Mouse (Mus musculus) kidney, postnatal 0 days (tissue): Measurements from ENCODE around the gene Vax1. TPM values are rescaled to one million over a fixed set of nuclear protein-coding genes. Genes with fewer than 3 reads are reported as not detected.

Experiments used
- ATAC-seq: fragments of 200-750 bp; cut with Nextera tagmentation; replicated peaks from 2 replicates; pipeline ENCODE4 v1.8.0; 2017; ENCODE audit warnings: low read depth, moderate number of reproducible peaks, moderate TSS enrichment, moderate library complexity; ENCODE audit not compliant: low FRiP score
- DNase-seq: peaks from one replicate; pipeline ENCODE4 v3.0.0-alpha.2; 2016; ENCODE audit warnings: low spot score
- H3K27ac ChIP-seq: fragments of 300-500 bp; sonication (generic); 2 replicates; pipeline ENCODE4 v1.5.1; 2014; ENCODE audit warnings: mild to moderate bottlenecking
- H3K27me3 ChIP-seq: fragments of 300-500 bp; sonication (generic); 2 replicates; pipeline ENCODE4 v1.6.1; 2014; ENCODE audit warnings: low read length, mixed read lengths; ENCODE audit not compliant: insufficient read depth
- H3K36me3 ChIP-seq: fragments of 300-500 bp; sonication (generic); 2 replicates; pipeline ENCODE4 v1.6.1; 2014; ENCODE audit warnings: low read length, mixed read lengths; ENCODE audit not compliant: insufficient read depth
- H3K4me1 ChIP-seq: fragments of 300-500 bp; sonication (generic); replicated peaks from 2 replicates; pipeline ENCODE4 v1.6.1; 2014; ENCODE audit warnings: antibody characterized with exemption, low read length, mixed read lengths; ENCODE audit not compliant: insufficient read depth
- H3K4me2 ChIP-seq: fragments of 300-500 bp; sonication (generic); 2 replicates; pipeline ENCODE4 v1.6.1; 2014; ENCODE audit warnings: mild to moderate bottlenecking, low read length, moderate library complexity, mixed read lengths
- H3K4me3 ChIP-seq: fragments of 300-500 bp; sonication (generic); replicated peaks from 2 replicates; pipeline ENCODE4 v1.5.1; 2014; ENCODE audit warnings: low read depth, low read length
- H3K9ac ChIP-seq: fragments of 300-500 bp; sonication (generic); 2 replicates; pipeline ENCODE4 v1.6.1; 2014; ENCODE audit warnings: low read depth, low read length
- H3K9me3 ChIP-seq: fragments of 300-500 bp; sonication (generic); replicated peaks from 2 replicates; pipeline ENCODE4 v1.6.1; 2016; ENCODE audit warnings: low read length, inconsistent platforms, mixed read lengths
- CTCF ChIP-seq: IDR thresholded peaks from 2 replicates; pipeline ENCODE4 v1.5.1; 2016; ENCODE audit warnings: antibody characterized with exemption, low read depth, mild to moderate bottlenecking, moderate library complexity
- whole genome bisulfite sequencing: fragments of 180-500 bp; shearing (Covaris S2); extraction: QIAGEN DNeasy Blood & Tissue Kit; methylation state at CpG from one replicate; pipeline ENCODE4 v1.1.7; 2014; 5-methylcytosine and 5-hydroxymethylcytosine counted together
- polyA plus RNA-seq: library from polyadenylated mRNA; unstranded; fragments of >200 nt; fragmentation: Nextera tagmentation; extraction: Ambion mirVana; gene quantifications from 2 replicates; pipeline ENCODE4 v1.2.1, GENCODE M21; 2015

Vax1 gene
- polyA plus RNA-seq, 1 experiment from 2014 or later, result not detected

DNA sequence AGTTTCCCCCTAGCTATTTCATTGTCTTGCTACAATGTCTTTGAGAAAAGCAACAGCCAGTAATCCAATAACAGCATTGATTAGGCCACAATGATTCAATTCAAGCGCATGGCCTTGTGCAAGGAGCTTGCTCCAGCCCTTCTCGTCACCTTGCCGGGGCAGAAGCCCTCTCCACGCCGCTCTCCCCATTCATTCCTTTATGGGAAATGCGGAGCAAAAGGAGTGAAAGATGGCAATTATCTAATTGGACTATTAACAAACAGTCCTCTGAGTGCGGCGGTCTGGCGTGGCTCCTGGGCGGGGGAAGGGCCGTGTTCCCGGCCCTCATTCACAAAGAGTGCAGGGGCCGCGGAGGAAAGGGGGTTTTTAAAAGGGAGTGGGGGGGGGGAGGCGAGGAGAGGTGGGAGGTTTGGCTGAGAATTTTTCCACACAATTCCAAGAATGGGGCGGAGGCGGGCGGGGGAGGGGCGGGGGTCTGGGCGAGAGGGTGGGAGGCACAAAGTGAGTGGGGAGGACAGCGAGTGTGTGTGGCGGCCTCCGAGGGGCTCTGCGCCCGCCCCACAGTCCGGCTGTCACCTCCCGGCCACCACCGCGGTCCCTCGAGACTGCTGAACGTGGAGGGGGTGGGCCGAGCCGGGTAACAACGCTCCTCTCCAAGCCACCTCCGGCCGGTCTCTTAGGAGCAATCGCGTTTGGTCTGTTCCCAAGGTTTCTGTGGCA, 1.5 kb upstream of the Vax1 start:
- DNase-seq, result no peak
- no peak overlapping the region for H3K4me3 ChIP-seq
- no peak for TF ChIP-seq CTCF
- under 1% methylated on average over 36 of the region's 38 CpGs for WGBS
- H3K27ac ChIP-seq, result no peak overlapping the region
- no peak overlapping the region for H3K4me2 ChIP-seq
- H3K9ac ChIP-seq, result no peak overlapping the region
- peaks cover 15% of the 10 kb centered on the region for H3K4me1 ChIP-seq
- H3K36me3 ChIP-seq, result no peaks in the 10 kb centered on the region
- no peak; the same call in 1 of the 2 replicates for ATAC-seq
- H3K27me3 ChIP-seq, result peaks cover 90% of the 10 kb centered on the region
- H3K9me3 ChIP-seq, result no peaks in the 10 kb centered on the region

GRCm38 (mm10) chr19:59170766-59171095, 875 bp upstream of the Vax1 start:
- Histone ChIP-seq H3K9ac (no peak overlapping the region), H3K4me1 (peaks cover 15% of the 10 kb centered on the region), H3K36me3 (no peaks in the 10 kb centered on the region), H3K27me3 (peaks cover 91% of the 10 kb centered on the region), H3K9me3 (no peaks in the 10 kb centered on the region), H3K4me3 (no peak overlapping the region), H3K27ac (no peak overlapping the region), H3K4me2 (no peak overlapping the region)
- no peak for ATAC-seq
- WGBS, result 1% methylated on average over 6 of the region's 6 CpGs
- TF ChIP-seq CTCF, result no peak
- no peak for DNase-seq

GRCm38 (mm10) chr19:59169143-59169935, 517 bp downstream of the Vax1 start:
- H3K4me3 ChIP-seq, result peak overlapping the region; percentile 31
- ATAC-seq, result no peak
- H3K4me2 ChIP-seq, result peak overlapping the region; percentile 49
- no peak overlapping the region for H3K27ac ChIP-seq
- H3K9me3 ChIP-seq, result no peaks in the 10 kb centered on the region
- H3K36me3 ChIP-seq, result no peaks in the 10 kb centered on the region
- no peak for TF ChIP-seq CTCF
- DNase-seq, result no peak
- H3K9ac ChIP-seq, result no peak overlapping the region
- H3K27me3 ChIP-seq, result peaks cover 96% of the 10 kb centered on the region
- 1% methylated on average over 65 of the region's 65 CpGs for WGBS
- peaks cover 15% of the 10 kb centered on the region for H3K4me1 ChIP-seq

DNA sequence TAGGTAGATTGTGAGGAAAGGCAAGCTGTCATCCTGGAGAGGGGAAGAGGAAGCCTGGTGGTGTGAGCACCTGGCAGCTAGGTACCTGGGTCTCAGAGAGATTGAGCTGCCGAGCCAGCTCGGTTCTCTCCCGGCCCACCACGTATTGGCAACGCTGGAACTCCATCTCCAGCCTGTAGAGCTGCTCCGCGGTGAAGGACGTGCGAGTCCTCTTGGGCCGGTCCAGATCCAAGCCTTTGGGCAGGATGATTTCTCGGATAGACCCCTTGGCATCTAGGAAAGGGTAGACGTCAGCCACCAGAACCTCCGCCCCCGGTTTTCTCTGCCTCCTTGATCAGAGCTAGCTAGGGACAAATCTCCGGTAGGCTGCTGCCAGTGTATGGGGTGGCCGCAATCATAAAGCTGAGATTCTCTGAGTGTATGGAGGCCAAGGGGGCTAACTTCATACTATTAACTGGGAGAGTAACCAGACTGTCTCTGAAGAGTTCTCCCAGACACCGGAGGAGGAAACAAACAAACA, 1.4 kb downstream of the Vax1 start:
- Histone ChIP-seq H3K36me3 (no peaks in the 10 kb centered on the region), H3K9ac (no peak overlapping the region), H3K9me3 (no peaks in the 10 kb centered on the region), H3K4me2 (no peak overlapping the region), H3K27ac (no peak overlapping the region), H3K4me1 (peaks cover 15% of the 10 kb centered on the region), H3K27me3 (peaks cover 95% of the 10 kb centered on the region), H3K4me3 (no peak overlapping the region)
- WGBS, result 1% methylated on average over 17 of the region's 17 CpGs
- no peak for TF ChIP-seq CTCF
- DNase-seq (no peak), ATAC-seq (no peak)

GRCm38 (mm10) chr19:59167871-59168270, 2.0 kb downstream of the Vax1 start:
- Histone ChIP-seq H3K27me3 (peaks cover 97% of the 10 kb centered on the region), H3K4me2 (no peak overlapping the region), H3K4me1 (peaks cover 15% of the 10 kb centered on the region), H3K9ac (no peak overlapping the region), H3K4me3 (no peak overlapping the region), H3K27ac (no peak overlapping the region), H3K9me3 (no peaks in the 10 kb centered on the region), H3K36me3 (no peaks in the 10 kb centered on the region)
- 15% methylated on average over 5 of the region's 5 CpGs for WGBS
- ATAC-seq, result no peak
- no peak for DNase-seq
- no peak for TF ChIP-seq CTCF

DNA sequence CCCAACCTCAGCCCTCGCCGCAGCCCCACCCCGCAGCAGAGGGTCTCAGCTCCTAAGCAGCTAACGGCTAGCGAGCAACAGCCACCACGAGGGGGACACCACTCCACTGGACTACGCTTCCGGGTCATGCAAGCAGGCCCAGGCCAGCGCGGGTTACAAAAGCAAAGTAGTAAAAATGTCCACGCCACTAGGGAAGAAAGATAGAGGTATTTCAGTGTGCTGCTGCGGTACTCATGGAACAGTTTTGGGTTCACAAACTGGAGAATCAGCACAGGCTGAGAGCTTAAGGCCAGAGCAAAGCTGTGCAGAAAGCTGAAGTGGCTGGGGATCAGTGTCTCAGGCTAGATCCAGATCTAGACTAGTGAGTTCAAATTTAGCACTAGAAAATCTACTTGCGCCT, 3.0 kb downstream of the Vax1 start:
- H3K9ac ChIP-seq, result no peak overlapping the region
- H3K36me3 ChIP-seq, result no peaks in the 10 kb centered on the region
- WGBS, result 2% methylated on average over 13 of the region's 13 CpGs
- H3K4me3 ChIP-seq, result peak overlapping the region; percentile 33
- no peak overlapping the region for H3K27ac ChIP-seq
- H3K4me2 ChIP-seq, result peak overlapping the region; percentile 55
- H3K27me3 ChIP-seq, result peaks cover 97% of the 10 kb centered on the region
- no peaks in the 10 kb centered on the region for H3K9me3 ChIP-seq
- DNase-seq (no peak), ATAC-seq (no peak)
- peaks cover 15% of the 10 kb centered on the region for H3K4me1 ChIP-seq
- no peak; the same call in 1 of the 2 replicates for TF ChIP-seq CTCF
